Mouse (Mus musculus) monocyte, adult 5-6 weeks (primary cell): ENCODE data around the gene Vmn1r56. TPM values are rescaled to one million over a fixed set of nuclear protein-coding genes. Genes with fewer than 3 reads are reported as not detected.
"Not testable (repeated sequence)": the region's sequence is repeated elsewhere in the genome, so short reads cannot be mapped to it uniquely, and the experiment has no call there.

Experiments
- ATAC-seq: fragments of 153-309, 156-312 bp; replicated peaks from 2 replicates; pipeline ENCODE4 v1.8.0; 2017; ENCODE audit warnings: mild to moderate bottlenecking; ENCODE audit not compliant: low TSS enrichment, insufficient number of reproducible peaks, severe bottlenecking, poor library complexity, low FRiP score
- total RNA-seq: library from RNA; stranded (forward); fragments of 200-1000, 200-491, 200-594 nt; gene quantifications from 3 replicates; pipeline ENCODE4 v1.2.3, GENCODE M21; 2017

Gene Vmn1r56
- total RNA-seq: not detected in 3 replicates

DNA sequence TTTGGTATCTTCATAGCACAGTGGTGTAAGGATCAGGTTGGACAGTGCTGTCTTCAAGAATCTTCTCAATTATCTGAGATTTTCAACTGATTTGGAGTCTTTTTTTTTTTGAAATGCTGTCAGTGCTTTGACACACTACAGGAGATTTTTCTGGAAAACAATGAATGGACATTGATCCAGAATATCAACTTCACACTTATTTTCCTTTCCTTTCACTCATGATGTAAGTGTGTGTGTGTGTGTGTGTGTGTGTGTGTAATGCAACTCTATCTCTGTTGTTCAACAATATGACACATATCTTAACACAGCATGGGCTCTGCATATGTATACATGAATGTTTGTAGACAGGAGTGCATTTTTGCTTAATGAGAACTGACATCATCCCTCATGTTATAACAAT is at the start of gene Vmn1r56:
Vmn1r56 (minus strand) TSS at position 101 of the 400 bp plus-strand sequence.
- not testable (repeated sequence) for ATAC-seq

DNA sequence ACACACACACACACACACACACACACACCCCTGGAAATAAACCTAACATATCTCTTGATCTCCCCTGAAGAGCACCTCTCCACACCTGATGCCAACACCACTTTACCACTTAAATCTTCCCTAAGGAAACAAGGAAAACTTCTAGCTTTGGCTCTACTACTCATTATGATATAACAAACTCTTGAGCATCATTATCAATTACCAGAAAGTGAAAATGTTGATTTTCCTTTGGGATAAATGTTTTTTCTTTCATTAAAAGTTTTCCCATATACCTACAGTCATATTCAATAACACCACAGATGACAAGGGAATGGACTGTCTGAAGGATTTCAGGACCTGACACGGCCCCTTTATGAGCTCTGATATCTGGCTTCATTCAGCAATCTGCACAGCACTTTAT is 21.6 kb upstream of the Vmn1r56 start, which contains the start of gene Vmn1r57:
Vmn1r57 (plus strand) TSS at position 301 of the 400 bp plus-strand sequence.
- not testable (repeated sequence) for ATAC-seq

DNA sequence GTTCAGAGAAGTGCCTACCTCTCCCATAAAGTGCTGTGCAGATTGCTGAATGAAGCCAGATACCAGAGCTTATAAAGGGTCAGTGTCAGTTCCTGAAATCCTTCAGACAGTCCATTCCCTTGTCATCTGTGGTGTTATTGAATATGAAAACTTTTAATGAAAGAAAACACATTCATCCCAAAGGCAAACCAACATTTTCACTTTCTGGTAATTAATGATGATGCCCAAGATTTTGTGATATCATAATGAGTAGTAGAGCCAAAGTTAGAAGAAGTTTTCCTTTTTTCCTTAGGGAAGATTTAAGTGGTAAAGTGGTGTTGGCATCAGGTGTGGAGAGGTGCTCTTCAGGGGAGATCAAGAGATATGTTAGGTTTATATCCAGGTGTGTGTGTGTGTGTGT is 47.0 kb downstream of the Vmn1r56 start, which contains the start of gene Vmn1r55:
Vmn1r55 (minus strand) TSS at position 101 of the 400 bp plus-strand sequence.
- ATAC-seq: not testable (repeated sequence)

Other genes starting within 250 kb of the Vmn1r56 start
- gene Sbk2, start 232.3 kb downstream of the Vmn1r56 start, total RNA-seq: not detected in 3 replicates
- gene Sbk3, start 225.6 kb downstream of the Vmn1r56 start, total RNA-seq: not detected in 3 replicates
- 1.2 to 2.5 TPM (median 1.3 TPM) in 3 replicates for gene Zfp579, start 200.6 kb downstream of the Vmn1r56 start, total RNA-seq
- 4.4 to 12.1 TPM (median 5.1 TPM) in 3 replicates for gene Zfp524, start 182.3 kb downstream of the Vmn1r56 start, total RNA-seq
- 12.5 to 26.2 TPM (median 14.6 TPM) in 3 replicates for gene Fiz1, start 182.1 kb downstream of the Vmn1r56 start, total RNA-seq
- not detected in 3 replicates for gene Gm44973, start 181.3 kb downstream of the Vmn1r56 start, total RNA-seq
- gene Zfp865, start 176.4 kb downstream of the Vmn1r56 start, total RNA-seq: 20.1 to 30.4 TPM (median 22.9 TPM) in 3 replicates
- not detected in 3 replicates for gene Ccdc106, start 176.2 kb downstream of the Vmn1r56 start, total RNA-seq
- 1.4 to 1.5 TPM in 2 of 3 replicates, not detected in the other for gene 4632433K11Rik, start 162.6 kb downstream of the Vmn1r56 start, total RNA-seq
- 3.0 to 3.8 TPM (median 3.1 TPM) in 3 replicates for gene Zfp784, start 158.3 kb downstream of the Vmn1r56 start, total RNA-seq
- gene Zfp580, start 145.2 kb downstream of the Vmn1r56 start, total RNA-seq: not detected in 3 replicates
- 119 to 185 TPM (median 151 TPM) in 3 replicates for gene U2af2, start 134.6 kb downstream of the Vmn1r56 start, total RNA-seq
- 65.8 to 88.9 TPM (median 80.5 TPM) in 3 replicates for gene Epn1, start 116.5 kb downstream of the Vmn1r56 start, total RNA-seq
- not detected in 3 replicates for gene Rfpl4, start 79.8 kb downstream of the Vmn1r56 start, total RNA-seq
- 0.53 to 2.8 TPM in 2 of 3 replicates, not detected in the other for gene Rasl2-9, start 70.8 kb downstream of the Vmn1r56 start, total RNA-seq
- gene Vmn1r55, start 47.1 kb downstream of the Vmn1r56 start, total RNA-seq: not detected in 3 replicates
- gene Vmn1r57, start 21.7 kb upstream of the Vmn1r56 start, total RNA-seq: not detected in 3 replicates
- not detected in 3 replicates for gene Gm5065, start 153.8 kb upstream of the Vmn1r56 start, total RNA-seq
- not detected in 3 replicates for gene Nlrp2, start 154.3 kb upstream of the Vmn1r56 start, total RNA-seq
- not detected in 3 replicates for gene Vmn1r58, start 216.6 kb upstream of the Vmn1r56 start, total RNA-seq